Mouse (Mus musculus): ENCODE results near the gene Slc35b2. TPM values are rescaled to one million over a fixed set of nuclear protein-coding genes. Genes with fewer than 3 reads are reported as not detected.

The Slc35b2 gene
- polyA plus RNA-seq, 1 experiment from 2014 or later: 110 TPM

- peaks cover 72% of the 10 kb centered on the region for H3K27me3 ChIP-seq (replicated peaks; ENCODE audit: control insufficient read depth, insufficient read depth, low read length)
- no peak for DNase-seq (ENCODE audit: low spot score)
- WGBS: 2% methylated on average over 20 of the region's 29 CpGs
- no peaks in the 10 kb centered on the region for H3K9me3 ChIP-seq (ENCODE audit: control insufficient read depth, low read length)
- no peak for ATAC-seq (replicated peaks; ENCODE audit: low FRiP score)
- no peaks in the 10 kb centered on the region for H3K36me3 ChIP-seq (ENCODE audit: control insufficient read depth, insufficient read depth, low read length)
- peaks cover 19% of the 10 kb centered on the region for H3K4me1 ChIP-seq (replicated peaks; ENCODE audit: control insufficient read depth, insufficient read depth, low read length)
- H3K27ac ChIP-seq (ENCODE audit: low read depth, low read length): no peak within 1 kb of the TSS
- peak within 1 kb of the TSS; percentile 65 for H3K4me3 ChIP-seq (ENCODE audit: low read depth, low read length)
- peak within 1 kb of the TSS; percentile 57 for H3K9ac ChIP-seq (ENCODE audit: low read depth, low read length)
- peak within 1 kb of the TSS; percentile 92 for H3K4me2 ChIP-seq
These were observed 14.0 kb upstream of the Slc35b2 start, which contains the start of gene Tmem151b for GRCm38 (mm10) chr17:45549617-45550181. Gene Tmem151b, minus strand, starts transcription at chr17:45549677.

DNA sequence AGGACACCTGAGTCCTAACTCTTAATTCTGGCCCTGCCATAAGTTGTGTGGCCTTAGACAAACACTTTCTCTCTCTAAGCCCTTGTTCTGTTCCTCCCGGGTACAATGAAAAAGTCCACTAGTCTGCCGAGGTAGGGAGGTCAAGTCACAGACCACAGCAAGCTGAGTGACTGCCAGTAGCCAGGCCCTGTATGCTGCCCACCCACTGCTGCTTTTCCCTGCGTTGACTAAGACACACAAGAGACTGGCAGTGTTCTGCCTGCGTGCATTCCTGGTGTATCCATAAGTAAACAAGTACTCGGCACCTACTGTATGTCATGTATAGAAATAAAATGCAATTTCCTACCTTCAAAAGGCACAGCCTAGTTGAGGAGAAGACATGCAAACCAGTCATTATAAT lies 13.4 kb upstream of the Slc35b2 start:
- Histone ChIP-seq H3K36me3 (ENCODE audit: control insufficient read depth, insufficient read depth, low read length) (no peaks in the 10 kb centered on the region), H3K9ac (ENCODE audit: low read depth, low read length) (no peak overlapping the region), H3K27ac (ENCODE audit: low read depth, low read length) (no peak overlapping the region), H3K27me3 (replicated peaks; ENCODE audit: control insufficient read depth, insufficient read depth, low read length) (peaks cover 66% of the 10 kb centered on the region), H3K4me2 (peak overlapping the region; percentile 19; the same call in 1 of the 2 replicates), H3K9me3 (ENCODE audit: control insufficient read depth, low read length) (no peaks in the 10 kb centered on the region), H3K4me3 (ENCODE audit: low read depth, low read length) (no peak overlapping the region; the same call in 1 of the 2 replicates), H3K4me1 (replicated peaks; ENCODE audit: control insufficient read depth, insufficient read depth, low read length) (peaks cover 19% of the 10 kb centered on the region)
- DNase-seq (ENCODE audit: low spot score) (no peak), ATAC-seq (replicated peaks; ENCODE audit: low FRiP score) (no peak)
- WGBS: 39% methylated on average over 5 of the region's 5 CpGs

DNA sequence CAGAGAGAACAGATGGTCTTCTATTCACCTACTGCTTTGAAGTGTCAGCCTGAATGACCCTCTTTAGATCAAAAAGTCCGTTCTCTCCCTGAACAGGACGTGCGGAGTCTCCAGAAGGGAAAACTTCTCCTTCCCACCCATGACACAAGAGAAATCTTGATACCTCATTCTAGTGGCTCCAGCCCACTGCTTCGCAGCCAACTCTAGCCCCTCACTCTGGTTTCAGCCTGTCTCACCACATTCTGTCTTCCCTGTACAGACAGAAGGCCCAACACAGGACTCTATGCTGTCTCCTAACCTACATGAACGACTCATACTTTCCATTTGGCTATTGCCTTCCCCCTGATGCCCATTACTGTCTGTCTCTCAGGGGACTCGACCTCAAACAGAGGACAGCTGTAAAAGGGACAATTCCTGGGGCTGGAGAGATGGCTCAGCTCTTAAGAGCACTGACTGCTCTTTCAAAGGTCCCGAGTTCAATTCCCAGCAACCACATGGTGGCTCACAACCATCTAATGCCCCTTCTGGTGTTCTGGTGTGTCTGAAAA lies 12.4 kb upstream of the Slc35b2 start:
- DNase-seq (ENCODE audit: low spot score) (no peak), ATAC-seq (replicated peaks; ENCODE audit: low FRiP score) (no peak)
- Histone ChIP-seq H3K36me3 (ENCODE audit: control insufficient read depth, insufficient read depth, low read length) (no peaks in the 10 kb centered on the region), H3K9ac (ENCODE audit: low read depth, low read length) (no peak overlapping the region), H3K4me1 (replicated peaks; ENCODE audit: control insufficient read depth, insufficient read depth, low read length) (peaks cover 24% of the 10 kb centered on the region), H3K4me3 (ENCODE audit: low read depth, low read length) (no peak overlapping the region), H3K4me2 (no peak overlapping the region), H3K9me3 (ENCODE audit: control insufficient read depth, low read length) (no peaks in the 10 kb centered on the region), H3K27ac (ENCODE audit: low read depth, low read length) (no peak overlapping the region), H3K27me3 (replicated peaks; ENCODE audit: control insufficient read depth, insufficient read depth, low read length) (peaks cover 55% of the 10 kb centered on the region)
- 53% methylated on average over 7 of the region's 7 CpGs for WGBS

- DNase-seq (ENCODE audit: low spot score) (no peak), ATAC-seq (replicated peaks; ENCODE audit: low FRiP score) (peak; percentile 46; the same call in 1 of the 2 replicates)
- Histone ChIP-seq H3K4me2 (no peak overlapping the region), H3K4me1 (replicated peaks; ENCODE audit: control insufficient read depth, insufficient read depth, low read length) (peaks cover 26% of the 10 kb centered on the region), H3K9ac (ENCODE audit: low read depth, low read length) (no peak overlapping the region), H3K9me3 (ENCODE audit: control insufficient read depth, low read length) (no peaks in the 10 kb centered on the region), H3K27ac (ENCODE audit: low read depth, low read length) (no peak overlapping the region), H3K36me3 (ENCODE audit: control insufficient read depth, insufficient read depth, low read length) (no peaks in the 10 kb centered on the region), H3K27me3 (replicated peaks; ENCODE audit: control insufficient read depth, insufficient read depth, low read length) (peaks cover 54% of the 10 kb centered on the region), H3K4me3 (ENCODE audit: low read depth, low read length) (no peak overlapping the region)
- 2% methylated on average over 8 of the region's 8 CpGs for WGBS
These were observed 11.7 kb upstream of the Slc35b2 start for GRCm38 (mm10) chr17:45551816-45552451.

DNA sequence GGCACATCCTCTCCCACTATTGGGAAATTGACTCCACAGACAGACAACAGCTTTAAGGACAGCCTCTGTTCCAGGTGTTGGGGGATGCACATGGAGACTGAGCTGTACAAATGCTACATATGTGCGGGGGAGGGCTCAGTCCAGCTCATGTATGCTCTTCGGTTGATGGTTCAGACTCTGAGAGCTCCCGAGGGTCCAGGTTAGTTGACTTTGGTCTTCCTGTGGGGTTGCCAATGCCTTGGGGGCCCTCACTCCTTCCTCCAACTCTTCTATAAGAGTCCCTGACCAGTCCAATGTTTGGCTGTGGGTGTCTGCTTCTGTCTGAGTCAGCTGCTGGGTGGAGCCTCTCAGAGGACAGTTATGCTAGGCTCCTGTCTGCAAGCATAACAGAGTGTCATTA lies 10.6 kb upstream of the Slc35b2 start:
- no peak overlapping the region for H3K4me3 ChIP-seq (ENCODE audit: low read depth, low read length)
- no peak overlapping the region for H3K9ac ChIP-seq (ENCODE audit: low read depth, low read length)
- H3K9me3 ChIP-seq (ENCODE audit: control insufficient read depth, low read length): no peaks in the 10 kb centered on the region
- no peaks in the 10 kb centered on the region for H3K36me3 ChIP-seq (ENCODE audit: control insufficient read depth, insufficient read depth, low read length)
- no peak for ATAC-seq (replicated peaks; ENCODE audit: low FRiP score)
- H3K4me1 ChIP-seq (replicated peaks; ENCODE audit: control insufficient read depth, insufficient read depth, low read length): peaks cover 26% of the 10 kb centered on the region
- WGBS: 79% methylated on average over 3 of the region's 3 CpGs
- no peak overlapping the region for H3K4me2 ChIP-seq
- no peak overlapping the region for H3K27ac ChIP-seq (ENCODE audit: low read depth, low read length)
- peaks cover 50% of the 10 kb centered on the region for H3K27me3 ChIP-seq (replicated peaks; ENCODE audit: control insufficient read depth, insufficient read depth, low read length)
- no peak for DNase-seq (ENCODE audit: low spot score)

DNA sequence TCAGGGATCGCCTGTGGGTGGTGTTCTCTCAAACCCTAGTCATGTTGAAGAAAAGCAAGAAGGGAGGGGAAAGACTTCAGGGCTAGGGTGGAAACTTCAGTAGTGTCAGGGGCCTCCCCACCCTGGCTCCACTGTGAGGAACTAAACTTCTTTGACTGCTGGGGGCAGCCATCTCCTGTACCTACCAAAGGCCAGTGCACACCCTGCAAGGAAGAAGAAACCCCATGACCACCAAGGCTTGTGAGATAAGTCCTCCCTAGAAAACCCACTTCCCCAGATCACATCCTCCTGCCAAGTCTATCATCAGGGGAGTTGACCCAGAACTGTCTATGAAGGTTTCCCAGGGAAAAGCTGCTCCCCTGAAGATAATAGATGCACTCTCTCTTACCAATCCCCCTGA lies 9.3 kb upstream of the Slc35b2 start:
- peaks cover 18% of the 10 kb centered on the region for H3K4me1 ChIP-seq (replicated peaks; ENCODE audit: control insufficient read depth, insufficient read depth, low read length)
- ATAC-seq (replicated peaks; ENCODE audit: low FRiP score): no peak
- no peak overlapping the region for H3K4me3 ChIP-seq (ENCODE audit: low read depth, low read length)
- H3K9ac ChIP-seq (ENCODE audit: low read depth, low read length): no peak overlapping the region
- no peak for DNase-seq (ENCODE audit: low spot score)
- H3K36me3 ChIP-seq (ENCODE audit: control insufficient read depth, insufficient read depth, low read length): no peaks in the 10 kb centered on the region
- no peak overlapping the region for H3K27ac ChIP-seq (ENCODE audit: low read depth, low read length)
- H3K4me2 ChIP-seq: no peak overlapping the region
- no peaks in the 10 kb centered on the region for H3K9me3 ChIP-seq (ENCODE audit: control insufficient read depth, low read length)
- 42% methylated on average over 1 of the region's 1 CpGs for WGBS
- H3K27me3 ChIP-seq (replicated peaks; ENCODE audit: control insufficient read depth, insufficient read depth, low read length): peaks cover 36% of the 10 kb centered on the region

GRCm38 (mm10) chr17:45555452-45556106 lies 8.1 kb upstream of the Slc35b2 start, which contains the start of gene Nfkbie:
Gene Nfkbie, plus strand, starts transcription at chr17:45555703.
- Histone ChIP-seq H3K27me3 (replicated peaks; ENCODE audit: control insufficient read depth, insufficient read depth, low read length) (peaks cover 25% of the 10 kb centered on the region), H3K4me1 (replicated peaks; ENCODE audit: control insufficient read depth, insufficient read depth, low read length) (peaks cover 18% of the 10 kb centered on the region), H3K4me3 (ENCODE audit: low read depth, low read length) (peak within 1 kb of the TSS; percentile 73), H3K9ac (ENCODE audit: low read depth, low read length) (peak within 1 kb of the TSS; percentile 68), H3K36me3 (ENCODE audit: control insufficient read depth, insufficient read depth, low read length) (no peaks in the 10 kb centered on the region), H3K27ac (ENCODE audit: low read depth, low read length) (no peak within 1 kb of the TSS), H3K9me3 (ENCODE audit: control insufficient read depth, low read length) (no peaks in the 10 kb centered on the region), H3K4me2 (peak within 1 kb of the TSS; percentile 100)
- peak; percentile 97 for DNase-seq (ENCODE audit: low spot score)
- WGBS: under 1% methylated on average over 45 of the region's 45 CpGs
- ATAC-seq (replicated peaks; ENCODE audit: low FRiP score): peak; percentile 79

DNA sequence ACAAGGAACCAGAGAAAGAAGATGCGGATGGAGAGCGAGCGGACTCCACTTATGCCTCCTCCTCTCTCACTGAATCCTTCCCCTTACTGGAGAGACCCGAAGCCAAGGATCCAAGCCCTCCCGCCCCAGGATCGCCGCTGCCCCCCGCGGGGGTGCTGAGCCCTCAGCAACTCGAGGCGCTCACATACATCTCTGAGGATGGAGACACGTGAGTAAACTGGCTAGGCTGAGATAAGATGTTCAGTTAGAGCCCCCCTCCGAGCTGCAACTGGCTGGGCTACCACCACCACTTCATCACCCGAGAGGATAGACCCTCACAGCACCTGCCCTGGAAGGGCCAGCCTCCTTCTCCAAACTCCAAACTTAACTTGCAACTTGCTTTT lies 7.6 kb upstream of the Slc35b2 start:
- Histone ChIP-seq H3K9me3 (ENCODE audit: control insufficient read depth, low read length) (no peaks in the 10 kb centered on the region), H3K4me2 (peak overlapping the region; percentile 100), H3K9ac (ENCODE audit: low read depth, low read length) (peak overlapping the region; percentile 68), H3K36me3 (ENCODE audit: control insufficient read depth, insufficient read depth, low read length) (no peaks in the 10 kb centered on the region), H3K4me3 (ENCODE audit: low read depth, low read length) (peak overlapping the region; percentile 73), H3K4me1 (replicated peaks; ENCODE audit: control insufficient read depth, insufficient read depth, low read length) (peaks cover 18% of the 10 kb centered on the region), H3K27ac (ENCODE audit: low read depth, low read length) (no peak overlapping the region), H3K27me3 (replicated peaks; ENCODE audit: control insufficient read depth, insufficient read depth, low read length) (peaks cover 20% of the 10 kb centered on the region)
- ATAC-seq (replicated peaks; ENCODE audit: low FRiP score) (no peak), DNase-seq (ENCODE audit: low spot score) (no peak)
- 3% methylated on average over 14 of the region's 14 CpGs for WGBS

Measured in liver, embryonic 11.5 days (tissue).